Mouse (Mus musculus): ENCODE data around the gene 9330182O14Rik.

The 9330182O14Rik gene

DNA sequence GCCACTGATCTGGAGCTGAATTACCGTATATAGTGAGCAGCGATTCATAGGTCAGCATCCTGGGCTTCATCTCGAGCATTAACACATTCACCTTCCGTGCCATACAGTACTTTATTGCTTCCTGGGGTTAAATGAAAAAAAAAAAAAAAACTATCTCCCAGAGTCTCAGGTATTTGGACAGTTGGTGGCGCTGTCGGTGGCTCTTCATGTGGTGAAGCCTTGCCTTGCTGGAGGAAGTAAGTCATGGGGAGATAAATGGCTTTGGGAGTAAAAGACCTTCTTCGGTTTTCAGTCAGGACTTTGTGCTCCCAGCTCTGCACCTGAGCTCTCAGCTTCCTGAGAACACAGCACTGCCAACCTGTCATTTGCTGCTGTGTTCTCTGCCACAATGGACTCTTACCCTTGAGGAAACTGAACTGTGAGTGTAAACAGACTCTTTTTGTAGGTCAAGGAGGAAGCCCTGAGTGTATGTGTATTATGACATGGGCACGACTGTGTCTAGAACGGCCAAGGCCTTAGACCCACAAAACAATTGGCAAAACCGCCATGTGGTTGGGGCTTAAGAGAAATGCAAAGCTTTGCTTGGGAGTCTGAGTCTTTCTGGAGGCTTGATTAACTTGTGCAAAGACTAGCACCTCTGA, at the start of gene 9330182O14Rik:
TSS of gene 9330182O14Rik (plus strand) at position 214 of the 641 bp plus-strand sequence.
- peak; percentile 56 for DNase-seq (ENCODE audit: extremely low read depth, low read depth)

- DNase-seq (ENCODE audit: extremely low read depth, low read depth) = no peak
Observed at GRCm38 (mm10) chr15:40103304-40103703, 30.9 kb upstream of the 9330182O14Rik start.

- no peak for DNase-seq (ENCODE audit: extremely low read depth, low read depth)
Observed at GRCm38 (mm10) chr15:40105712-40106111, 28.5 kb upstream of the 9330182O14Rik start.

- DNase-seq (ENCODE audit: extremely low read depth, low read depth) = no peak
Observed at GRCm38 (mm10) chr15:40113888-40114576, 20.1 kb upstream of the 9330182O14Rik start.

DNA sequence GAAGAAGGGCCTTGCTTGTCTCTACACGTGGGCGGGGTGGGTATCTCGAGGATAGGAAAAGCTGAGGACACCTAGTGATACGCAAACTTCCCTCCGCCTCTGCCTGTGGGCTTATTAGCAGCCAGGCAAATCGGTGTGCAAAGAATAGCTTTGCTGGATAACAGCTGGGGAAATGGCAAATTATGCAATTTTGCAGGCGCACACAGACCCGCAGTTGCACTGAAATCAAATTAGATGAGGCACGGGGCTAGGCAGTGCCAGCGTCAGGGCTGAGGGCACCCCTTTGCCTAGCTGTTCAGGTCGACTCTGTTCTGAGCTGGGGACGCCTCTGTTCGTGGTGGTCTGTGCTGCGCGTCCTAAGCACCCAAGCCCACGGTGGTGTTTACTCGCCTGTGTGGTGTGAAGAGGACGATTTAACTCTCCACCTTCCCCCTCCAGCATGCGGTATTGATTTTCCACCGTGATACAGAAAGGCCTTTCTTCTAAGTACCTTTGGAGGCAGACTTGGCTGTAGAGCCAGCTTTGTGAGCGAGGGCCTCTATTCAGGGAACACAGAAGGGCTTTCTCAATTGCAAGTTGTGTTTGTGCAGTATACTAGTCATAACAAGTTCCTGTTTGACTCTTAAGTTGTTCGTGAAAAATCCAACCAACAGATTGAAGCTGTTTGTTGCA, 19.4 kb upstream of the 9330182O14Rik start:
- no peak for DNase-seq (ENCODE audit: extremely low read depth, low read depth)

- no peak for DNase-seq (ENCODE audit: extremely low read depth, low read depth)
Observed at GRCm38 (mm10) chr15:40116396-40116795, 17.8 kb upstream of the 9330182O14Rik start.

GRCm38 (mm10) chr15:40124211-40124953, 9.8 kb upstream of the 9330182O14Rik start:
- DNase-seq (ENCODE audit: extremely low read depth, low read depth) = no peak

DNA sequence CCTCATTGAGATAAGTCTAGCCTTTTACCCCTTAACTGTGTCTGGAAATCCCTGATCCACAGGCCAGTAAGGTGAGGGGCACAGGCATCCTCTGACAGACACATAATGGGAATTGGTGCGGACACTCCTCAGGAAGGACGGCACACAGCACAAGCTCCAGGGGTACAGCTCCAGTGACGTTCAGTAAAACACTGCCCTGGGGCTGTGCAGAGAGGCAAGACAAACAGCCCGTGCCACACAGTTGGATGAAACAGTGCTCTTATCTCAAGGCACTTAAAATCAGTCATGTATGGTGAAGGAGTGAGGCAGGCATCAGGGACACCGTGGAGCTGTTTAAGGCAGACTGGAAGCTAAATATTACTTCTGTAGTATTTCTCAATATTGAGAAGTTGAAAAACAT, 4.7 kb upstream of the 9330182O14Rik start:
- DNase-seq (ENCODE audit: extremely low read depth, low read depth) = no peak

- DNase-seq (ENCODE audit: extremely low read depth, low read depth) = peak; percentile 31
Observed at GRCm38 (mm10) chr15:40130880-40131478, 3.2 kb upstream of the 9330182O14Rik start.

- no peak for DNase-seq (ENCODE audit: extremely low read depth, low read depth)
Observed at GRCm38 (mm10) chr15:40132408-40132807, 1.8 kb upstream of the 9330182O14Rik start.

- DNase-seq (ENCODE audit: extremely low read depth, low read depth) = peak; percentile 29
Observed at GRCm38 (mm10) chr15:40144221-40144620, 10.1 kb downstream of the 9330182O14Rik start.

DNA sequence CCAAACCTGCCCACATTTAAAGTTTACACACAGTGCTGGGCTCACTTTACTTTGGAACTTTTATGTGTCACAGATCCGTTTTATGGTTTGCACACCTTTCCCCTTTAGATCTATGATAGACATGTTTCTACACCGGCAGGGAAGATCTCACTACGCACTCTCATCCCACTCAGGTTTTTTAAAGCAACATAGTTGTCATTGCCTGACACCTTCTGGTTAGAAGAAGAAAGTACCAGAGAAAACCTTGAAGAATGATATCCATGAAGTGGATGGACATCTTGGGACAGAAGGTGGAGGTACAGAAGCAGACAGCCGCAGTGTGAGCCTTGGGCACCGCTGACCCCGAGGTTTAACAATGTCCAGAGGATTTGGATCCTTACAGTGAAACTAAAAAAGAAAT, 23.5 kb downstream of the 9330182O14Rik start:
- DNase-seq (ENCODE audit: extremely low read depth, low read depth) = no peak

DNA sequence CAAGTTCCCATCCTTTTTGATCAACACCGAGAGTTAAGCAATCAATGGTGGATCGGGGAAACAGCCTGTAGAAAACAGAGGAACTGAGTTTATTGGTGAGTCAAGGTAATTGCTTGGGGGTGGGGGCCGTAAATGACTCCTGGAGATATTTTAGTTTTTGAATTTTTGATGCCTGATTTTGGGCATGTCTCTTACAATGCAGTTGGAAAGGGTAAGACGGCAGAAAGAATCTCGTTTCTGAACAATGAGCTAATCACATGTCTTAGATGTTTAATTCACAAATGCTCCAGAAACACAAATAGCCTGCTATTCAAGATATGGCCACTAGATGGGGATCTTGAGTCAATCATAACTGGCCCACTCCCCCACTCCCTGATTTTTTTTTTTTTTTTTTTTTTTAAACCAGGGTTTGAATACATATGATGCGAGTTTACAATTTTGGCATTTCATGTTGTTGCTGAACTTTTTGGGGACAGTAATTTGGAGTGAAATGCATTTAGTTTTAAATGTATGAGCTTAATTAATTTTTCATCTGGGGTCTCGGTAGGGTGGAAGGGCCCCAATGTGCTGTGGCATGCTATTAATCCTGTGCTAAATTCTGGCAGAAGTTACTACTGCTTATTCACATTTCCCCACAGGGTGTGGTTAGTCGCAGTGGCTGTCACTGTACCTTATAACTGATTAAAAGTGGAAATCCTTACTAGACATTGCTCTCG, 32.6 kb downstream of the 9330182O14Rik start:
- peak; percentile 45 for DNase-seq (ENCODE audit: extremely low read depth, low read depth)

- DNase-seq (ENCODE audit: extremely low read depth, low read depth) = no peak
Observed at GRCm38 (mm10) chr15:40167276-40168139, 33.3 kb downstream of the 9330182O14Rik start.

DNA sequence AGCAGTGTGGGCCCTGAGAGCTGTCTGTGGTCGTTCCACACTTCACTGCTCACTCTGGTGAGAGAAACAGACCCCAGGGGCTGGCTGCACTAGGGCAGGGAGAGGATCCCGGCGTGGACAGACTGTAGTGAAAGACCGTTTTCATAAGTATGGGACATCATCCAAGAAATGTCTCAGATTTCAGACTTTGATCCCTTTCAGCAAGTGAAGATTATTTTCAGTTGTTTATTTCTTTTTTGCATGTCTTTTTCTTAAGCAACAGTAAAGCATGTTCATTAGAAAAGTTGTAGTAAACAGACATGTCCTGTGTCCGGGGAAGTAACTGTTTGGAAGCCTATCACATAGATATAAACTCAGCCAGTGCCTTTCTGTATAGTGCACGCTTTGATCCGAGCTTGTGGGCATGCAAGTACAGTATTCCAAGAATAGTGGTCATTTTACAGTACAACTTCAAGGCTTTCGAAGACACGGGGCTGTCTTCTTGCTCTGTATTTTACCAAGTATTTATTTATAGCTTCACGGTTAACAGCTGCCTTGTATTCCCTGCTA, 34.0 kb downstream of the 9330182O14Rik start:
- DNase-seq (ENCODE audit: extremely low read depth, low read depth) = no peak

DNA sequence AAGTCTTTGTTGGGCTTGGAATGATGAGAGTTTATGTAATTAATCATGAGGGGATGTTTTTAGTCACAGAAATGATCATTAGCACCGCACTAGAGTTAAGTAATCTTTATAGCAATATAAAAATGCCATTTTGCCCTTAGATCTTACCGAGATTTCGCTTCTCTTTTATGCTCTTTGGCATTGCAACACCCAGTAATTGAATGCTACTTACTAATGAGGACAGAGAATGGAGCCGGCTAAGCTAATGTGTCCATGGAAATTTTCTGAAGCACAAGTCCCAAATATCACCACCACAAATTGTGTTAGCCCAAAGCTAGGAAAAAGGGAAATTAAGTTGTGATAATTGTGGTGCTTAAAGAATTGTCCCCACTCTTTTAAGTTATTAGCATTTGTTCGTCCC, 34.9 kb downstream of the 9330182O14Rik start:
- no peak for DNase-seq (ENCODE audit: extremely low read depth, low read depth)

GRCm38 (mm10) chr15:40169705-40170104, 35.5 kb downstream of the 9330182O14Rik start:
- DNase-seq (ENCODE audit: extremely low read depth, low read depth) = no peak

DNA sequence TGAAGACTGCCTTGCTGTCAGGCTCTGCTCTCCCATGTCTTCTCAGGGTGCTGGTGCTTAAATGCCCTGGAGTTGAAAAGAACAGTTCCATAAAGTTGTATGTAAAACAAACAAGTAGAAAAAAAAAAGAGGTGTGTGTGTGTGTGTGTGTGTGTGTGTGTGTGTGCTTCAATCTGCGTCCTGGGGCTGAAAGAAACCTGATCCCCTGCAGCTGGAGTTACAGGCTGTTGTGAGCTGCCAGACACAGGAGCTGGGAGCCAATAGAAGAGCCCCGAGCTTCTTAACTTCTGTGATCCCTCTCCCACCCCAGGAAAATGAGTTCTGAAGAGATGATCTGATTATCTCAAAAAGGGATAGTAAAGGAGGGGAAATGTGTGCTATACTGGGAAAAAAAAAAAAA, 45.3 kb downstream of the 9330182O14Rik start:
- no peak for DNase-seq (ENCODE audit: extremely low read depth, low read depth)

DNA sequence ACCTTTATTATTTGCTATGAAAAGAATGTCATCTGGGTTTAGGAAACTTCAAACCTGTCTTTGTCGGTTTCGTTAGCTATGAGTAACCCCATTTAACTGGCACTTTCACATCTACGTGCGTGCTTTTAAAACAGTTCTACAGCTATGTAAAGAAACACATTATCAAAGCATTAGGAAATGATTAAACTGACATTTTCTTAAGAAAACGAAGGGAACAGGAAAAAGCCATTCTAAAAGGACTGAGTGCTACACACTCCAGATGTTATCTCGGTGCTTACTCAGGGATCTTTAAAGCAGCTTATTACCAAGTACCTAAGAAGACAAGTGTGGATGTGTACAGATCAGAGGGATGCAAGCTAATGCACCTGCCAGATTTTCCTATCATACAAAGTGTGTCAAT, 52.9 kb downstream of the 9330182O14Rik start:
- no peak for DNase-seq (ENCODE audit: extremely low read depth, low read depth)
